Mouse (Mus musculus): Measurements from ENCODE around the gene Bcar1.

Gene Bcar1

DNA sequence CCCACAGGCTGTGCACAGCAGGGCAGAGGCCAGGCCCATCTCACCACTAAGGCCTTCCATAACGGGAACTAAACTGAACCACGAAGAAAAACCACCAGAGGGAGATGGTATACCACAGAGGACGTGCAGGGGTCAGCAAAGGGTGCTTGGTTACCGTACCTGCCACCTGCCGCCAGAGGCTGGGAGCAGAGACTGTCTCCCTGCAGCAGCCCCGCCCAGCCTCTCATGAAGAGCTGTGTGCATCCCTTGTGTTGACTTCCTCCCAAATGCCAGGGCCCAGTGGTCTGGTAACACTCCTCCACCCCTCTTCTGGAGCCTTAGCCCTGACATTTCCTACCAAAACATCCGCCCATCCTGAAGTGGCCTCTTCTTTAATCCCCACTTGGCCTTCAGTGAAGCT, 4.0 kb downstream of the Bcar1 start:
- DNase-seq (ENCODE audit: low spot score) = peak; percentile 64

DNA sequence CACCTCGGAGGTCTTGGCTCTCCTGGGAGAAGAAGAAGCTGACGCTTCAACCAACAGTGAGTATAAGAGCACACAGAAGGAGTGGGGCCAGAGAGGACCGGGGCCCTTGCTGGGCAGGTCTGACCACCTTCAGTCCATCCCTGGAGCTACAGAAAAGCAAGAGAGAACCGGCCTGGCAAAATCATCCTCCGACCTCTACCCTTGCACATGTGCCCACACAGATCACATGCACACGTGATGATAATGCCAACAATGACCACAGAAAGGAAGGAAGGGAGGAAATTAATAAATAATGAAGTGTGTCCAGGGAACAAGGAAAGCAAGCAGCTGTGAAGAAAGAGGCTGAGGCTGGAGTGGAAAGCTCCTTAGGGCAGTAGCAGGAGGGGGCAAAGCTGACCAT, 4.7 kb downstream of the Bcar1 start:
- peak; percentile 48 for DNase-seq (ENCODE audit: low spot score)

GRCm38 (mm10) chr8:111736321-111736720, 7.3 kb downstream of the Bcar1 start:
- DNase-seq (ENCODE audit: low spot score) = peak; percentile 89

DNA sequence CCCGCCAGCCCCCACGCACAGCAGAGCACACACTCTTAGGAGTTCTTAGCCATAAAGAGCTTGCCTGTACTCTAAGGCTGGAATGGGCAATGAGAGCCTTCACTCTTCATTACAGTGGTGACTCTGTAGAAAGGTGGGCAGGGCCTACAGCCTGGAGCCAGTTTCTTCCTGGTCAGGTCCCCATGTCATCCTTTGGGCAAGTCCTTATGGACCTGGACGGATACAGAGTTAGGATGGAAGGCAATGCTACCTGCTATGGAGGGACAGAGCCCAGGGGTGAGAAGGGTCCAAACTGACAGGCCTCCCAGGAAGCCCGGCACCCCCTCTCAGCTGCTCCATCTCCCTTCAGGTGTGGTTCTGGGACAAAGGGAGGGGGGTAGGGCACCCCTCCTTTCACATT, 7.8 kb downstream of the Bcar1 start:
- peak; percentile 43 for DNase-seq (ENCODE audit: low spot score)

DNA sequence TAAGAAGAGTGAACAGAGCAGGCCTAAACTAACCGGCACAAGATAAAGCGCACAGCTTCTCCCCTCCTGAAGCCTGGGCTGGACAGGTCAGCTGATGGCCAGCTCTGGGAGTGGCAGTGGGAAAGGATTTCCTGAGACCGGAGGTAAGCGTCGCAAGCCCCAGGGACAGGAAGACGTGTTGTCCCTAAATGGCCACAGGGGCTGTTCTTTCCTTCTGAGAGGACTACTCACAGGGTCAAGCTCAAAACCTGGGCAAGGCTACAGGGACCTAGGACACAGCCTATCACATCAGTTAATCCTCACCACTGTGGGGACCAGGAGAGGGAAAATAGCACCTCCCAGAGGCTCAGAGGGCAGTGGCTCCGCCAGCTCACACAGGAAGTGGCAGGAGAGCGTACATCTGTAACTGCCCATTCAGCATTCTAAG, 8.3 kb downstream of the Bcar1 start:
- DNase-seq (ENCODE audit: low spot score) = peak; percentile 53

- DNase-seq (ENCODE audit: low spot score) = no peak
Measured at GRCm38 (mm10) chr8:111734244-111734960, 9.2 kb downstream of the Bcar1 start.

GRCm38 (mm10) chr8:111733581-111734243, 9.9 kb downstream of the Bcar1 start:
- no peak for DNase-seq (ENCODE audit: low spot score)

DNA sequence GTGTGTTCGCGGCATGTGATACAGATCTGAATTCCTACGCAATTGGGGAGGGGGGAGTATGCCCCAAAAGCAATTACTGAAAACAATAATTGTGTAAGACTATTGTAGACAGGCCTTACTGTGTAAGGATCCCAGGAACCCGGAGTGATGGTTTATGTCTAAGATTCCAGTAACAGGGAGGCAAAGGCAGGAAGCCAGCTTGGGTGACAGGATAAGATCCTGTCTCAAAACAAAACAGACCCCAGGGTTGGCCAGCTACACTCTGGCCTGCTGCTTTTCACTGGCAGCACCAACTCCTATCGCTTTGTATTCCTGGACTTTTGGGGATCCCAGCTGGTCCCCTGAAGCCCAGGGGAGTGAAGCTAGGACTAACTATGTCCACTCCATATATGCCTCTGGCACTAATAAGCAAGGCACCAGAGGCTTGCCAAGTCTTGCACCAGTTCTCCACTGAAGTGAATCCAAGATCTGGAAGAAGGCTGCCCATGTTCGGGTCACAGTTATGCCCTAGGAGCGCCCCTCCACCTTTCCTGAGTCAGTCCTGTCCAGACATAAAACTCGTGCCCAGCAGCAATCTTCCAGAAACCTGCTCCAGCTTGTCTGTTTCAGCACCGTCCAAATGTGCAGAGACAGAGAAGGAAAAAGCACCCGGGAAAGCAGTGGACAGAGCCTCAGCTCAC, 11.1 kb downstream of the Bcar1 start:
- DNase-seq (ENCODE audit: low spot score) = peak; percentile 42

GRCm38 (mm10) chr8:111732004-111732403, 11.6 kb downstream of the Bcar1 start:
- DNase-seq (ENCODE audit: low spot score) = peak; percentile 99

DNA sequence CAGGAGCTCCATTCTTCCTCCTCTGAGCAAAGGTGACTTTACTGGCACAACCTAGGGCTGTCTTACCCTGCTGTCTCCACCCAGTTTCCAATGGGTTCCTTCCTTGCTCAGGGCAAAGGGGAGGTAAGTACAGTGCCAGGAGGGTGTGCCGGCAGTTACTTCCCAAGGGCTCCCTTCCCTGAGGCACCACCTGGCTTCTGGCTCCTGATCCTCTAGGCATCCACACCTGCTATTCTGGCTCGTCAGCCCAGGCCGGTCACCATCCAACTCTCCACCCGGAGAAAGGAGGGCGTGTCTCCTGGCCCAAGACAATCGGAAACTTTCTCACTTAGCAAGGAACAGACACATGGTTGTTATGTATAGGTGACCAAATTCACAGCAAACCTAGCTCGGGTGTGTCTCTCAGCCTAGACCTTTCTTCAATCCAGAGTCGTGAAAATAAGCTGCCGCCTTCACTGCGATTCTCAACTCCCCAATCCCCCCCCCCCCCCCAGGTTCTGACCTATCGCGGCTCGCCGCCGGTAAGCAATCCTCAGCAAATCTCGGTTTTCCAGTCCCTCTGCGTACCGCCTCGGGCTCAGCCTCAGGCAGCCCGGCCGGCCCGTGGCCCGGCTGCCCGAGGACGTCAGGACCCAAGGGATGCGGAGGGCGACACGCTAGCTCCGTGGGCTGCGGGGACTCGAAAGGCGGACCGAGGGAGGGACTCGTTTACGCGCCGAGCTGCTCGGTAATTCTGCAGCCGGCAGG, 12.2 kb downstream of the Bcar1 start:
- peak; percentile 54 for DNase-seq (ENCODE audit: low spot score)

DNA sequence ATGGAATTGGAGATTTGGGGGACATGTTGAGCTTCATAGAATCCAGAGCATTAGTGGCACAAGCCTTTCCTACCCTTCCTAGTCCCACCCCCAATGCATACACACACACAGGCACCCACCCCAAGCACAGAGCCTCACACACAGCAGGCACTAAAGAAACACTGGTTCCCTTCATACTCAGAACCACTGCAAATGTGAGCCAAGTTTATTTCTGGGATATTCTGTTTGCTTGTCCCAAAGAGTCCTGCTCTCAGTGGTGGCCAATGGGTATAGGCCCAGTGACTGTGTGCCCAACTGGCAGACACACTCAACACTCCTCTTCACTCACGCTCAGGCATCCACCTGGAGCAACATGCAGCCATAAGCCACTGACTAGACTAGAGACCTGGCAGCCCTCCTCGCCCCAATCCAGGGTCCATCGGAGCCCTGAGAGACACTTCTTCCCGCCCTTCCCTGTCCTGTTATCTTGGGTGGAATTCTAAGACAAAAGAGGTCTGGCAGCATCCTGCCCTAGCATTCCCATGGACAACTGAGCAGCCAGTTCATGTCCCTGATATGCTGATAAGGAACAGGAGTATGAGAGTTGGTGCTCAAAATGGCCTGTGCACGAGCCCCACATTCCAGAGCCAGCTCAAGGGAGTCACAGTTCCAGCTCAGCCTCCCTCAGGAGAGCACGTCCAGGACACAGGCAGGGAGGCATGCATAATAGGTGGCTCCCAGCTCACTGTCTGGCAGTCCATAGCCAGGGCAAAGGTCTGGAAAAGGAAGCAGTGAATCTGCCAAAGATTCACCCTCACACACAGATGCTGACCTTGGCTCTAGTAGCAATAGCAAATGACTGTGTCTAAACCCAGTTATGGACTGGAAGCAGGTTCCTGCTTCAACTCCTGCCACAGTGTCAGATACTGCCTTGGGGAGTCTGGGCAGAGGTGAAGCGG, 14.1 kb downstream of the Bcar1 start:
- DNase-seq (ENCODE audit: low spot score) = no peak

GRCm38 (mm10) chr8:111728481-111728880, 15.1 kb downstream of the Bcar1 start:
- no peak for DNase-seq (ENCODE audit: low spot score)

- DNase-seq (ENCODE audit: low spot score) = no peak
Measured at GRCm38 (mm10) chr8:111727553-111727952, 16.1 kb downstream of the Bcar1 start.

DNA sequence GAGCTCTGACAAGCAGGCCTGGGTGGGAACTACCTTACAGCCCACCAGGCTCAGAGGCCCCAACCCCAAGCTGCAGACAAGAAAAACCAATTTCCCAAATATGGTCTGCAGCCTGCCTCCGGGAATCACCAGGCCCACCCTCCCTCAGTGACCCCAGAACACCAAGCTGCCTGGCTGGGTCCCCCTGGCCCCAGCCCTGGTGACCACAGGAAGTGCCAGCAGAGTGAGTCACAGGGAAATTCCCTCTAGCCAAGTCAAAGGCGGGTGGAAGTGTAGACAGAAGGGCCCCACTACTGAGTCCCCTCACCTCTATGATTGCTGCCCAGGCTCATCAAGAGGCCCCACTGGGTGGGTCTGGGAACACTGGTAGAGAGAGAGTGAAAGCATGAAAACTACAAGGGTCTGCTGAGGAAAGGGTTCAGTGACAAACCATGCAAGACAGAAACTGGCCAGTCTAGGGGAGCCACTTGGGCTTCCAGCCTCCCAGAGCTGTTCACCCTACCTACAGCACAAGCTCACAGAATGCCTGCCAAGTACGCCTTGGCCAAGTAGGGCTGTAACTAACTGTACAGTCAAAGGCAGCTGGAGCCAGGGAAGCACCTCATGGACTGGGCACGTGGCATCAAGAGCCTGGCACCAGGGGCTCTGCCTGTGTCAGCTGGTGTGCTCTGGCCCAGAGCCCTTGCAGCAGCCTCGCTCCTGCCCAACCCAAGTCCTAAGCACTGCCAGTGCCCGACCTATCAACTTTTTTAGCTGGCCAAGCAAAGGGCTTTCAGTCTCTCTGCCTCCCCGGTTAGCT, 17.3 kb downstream of the Bcar1 start:
- DNase-seq (ENCODE audit: low spot score) = peak; percentile 91

DNA sequence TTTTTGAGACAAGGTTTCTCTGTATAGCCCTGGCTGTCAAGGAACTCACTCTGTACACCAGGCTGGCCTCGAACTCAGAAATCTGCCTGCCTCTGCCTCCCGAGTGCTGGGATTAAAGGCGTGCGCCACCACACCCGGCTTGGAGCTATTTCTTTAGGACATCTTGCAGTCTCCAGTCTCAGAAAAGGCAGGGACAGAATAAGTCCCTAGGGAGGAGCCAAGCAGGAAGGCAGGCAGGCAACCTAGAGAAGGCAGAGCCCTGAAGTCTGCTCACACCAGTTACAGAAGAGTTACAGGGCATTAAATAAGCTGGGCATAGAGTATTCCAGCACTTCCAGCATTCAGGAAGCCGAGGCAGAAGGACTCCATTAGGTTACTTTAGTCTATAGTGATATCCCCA, 18.3 kb downstream of the Bcar1 start:
- DNase-seq (ENCODE audit: low spot score) = peak; percentile 39

DNA sequence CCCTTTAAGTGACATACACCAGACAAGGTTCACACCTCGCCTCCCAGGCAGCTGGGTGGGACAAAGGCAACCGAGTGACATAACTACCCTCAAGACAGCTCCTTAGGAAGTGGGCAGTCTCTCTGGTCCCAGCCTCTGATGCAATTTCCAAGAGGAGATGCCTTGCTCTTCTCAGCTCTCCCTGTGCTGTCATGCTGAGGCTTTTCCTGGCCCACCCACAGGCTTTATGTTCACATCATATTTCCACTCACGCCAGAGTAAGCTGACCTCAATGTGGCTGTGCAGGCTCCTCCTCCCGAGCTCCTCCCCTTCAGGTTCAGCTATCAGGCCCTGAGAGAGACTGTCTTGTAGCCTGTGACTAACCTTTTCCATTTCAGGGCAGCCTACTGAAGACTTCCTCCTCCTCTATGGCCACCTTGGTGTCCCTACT, 23.5 kb downstream of the Bcar1 start:
- peak; percentile 76 for DNase-seq (ENCODE audit: low spot score)

GRCm38 (mm10) chr8:111718937-111719336, 24.7 kb downstream of the Bcar1 start:
- no peak for DNase-seq (ENCODE audit: low spot score)

DNA sequence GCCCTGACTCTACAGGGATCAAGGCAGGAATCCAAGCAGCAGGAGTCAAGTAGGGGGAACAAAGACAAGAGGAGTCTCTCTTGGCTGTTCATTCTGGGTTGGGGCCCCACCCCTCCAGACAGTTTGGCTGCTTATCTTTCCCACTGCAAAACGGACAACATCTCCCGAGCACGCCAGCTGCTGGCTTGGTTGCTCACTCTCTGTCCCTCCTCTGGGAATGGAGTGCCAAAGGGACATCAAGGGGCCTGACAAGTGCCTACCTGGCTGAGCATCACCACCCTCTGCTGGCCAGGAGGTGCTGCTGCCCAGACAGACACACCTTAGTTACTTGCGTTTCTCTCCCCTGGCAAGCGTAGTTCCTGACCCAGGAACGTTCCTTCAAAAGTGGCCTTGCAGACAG, 25.7 kb downstream of the Bcar1 start:
- DNase-seq (ENCODE audit: low spot score) = peak; percentile 44

DNA sequence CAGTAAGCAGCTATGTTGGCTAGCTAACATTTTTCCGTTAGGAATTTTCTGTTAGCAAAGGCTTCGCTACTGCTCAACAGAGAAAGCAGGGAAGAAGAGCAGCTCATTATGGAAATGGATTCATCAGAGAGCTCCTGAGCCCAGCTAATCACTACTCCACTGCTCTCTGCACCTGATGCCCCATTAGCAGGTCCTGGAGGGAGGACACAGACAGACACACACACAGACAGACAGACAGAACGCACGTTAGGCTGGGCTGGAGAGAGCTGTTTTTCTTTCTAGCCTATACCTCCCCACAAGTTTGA, 26.2 kb downstream of the Bcar1 start:
- no peak for DNase-seq (ENCODE audit: low spot score)
